Comparison of ENCODE assay signal across 8 mouse cellular contexts in the genomic region with DNA sequence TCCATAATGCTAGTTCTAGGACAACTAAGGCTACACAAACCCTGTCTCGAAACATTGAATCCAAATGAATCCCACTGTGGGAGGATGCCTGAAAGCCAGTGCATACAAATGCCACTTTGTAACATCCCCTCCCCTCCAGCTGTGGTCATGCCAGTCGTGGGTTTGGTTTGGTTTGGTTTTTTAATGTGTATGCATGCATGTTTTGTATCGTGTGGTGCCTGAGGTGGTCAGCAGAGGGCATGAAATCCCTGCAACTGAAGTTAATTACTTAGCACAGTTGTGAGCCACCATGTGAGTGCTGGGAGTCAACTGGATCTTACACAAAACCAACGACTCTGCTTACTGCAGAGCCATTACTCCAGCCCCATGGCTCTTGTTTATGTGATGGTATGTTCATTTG. TPM values are rescaled to one million over a fixed set of nuclear protein-coding genes. Genes with fewer than 3 reads are reported as not detected.
A peak's percentile ranks its signal among the peaks of the same experiment; 100 is the strongest.
DNase-seq lines count a peak whose midpoint lies in the region; ATAC-seq and TF ChIP-seq lines count a peak whose summit lies in the region.

No protein-coding gene starts in this region.

- no peak overlapping the region for H3K4me2 ChIP-seq in lung, embryonic 16.5 days (ENCODE audit: low read depth, low read length)
- H3K4me2 ChIP-seq in hindbrain, embryonic 14.5 days (replicated peaks): no peak overlapping the region
- H3K4me2 ChIP-seq in neural tube, embryonic 13.5 days: no peak overlapping the region

- no peak for DNase-seq in cerebellum, adult 2 months
- DNase-seq in cerebellum, adult 11-12 months: no peak
- no peak for DNase-seq in lung, postnatal 14 days
- DNase-seq in hindbrain, embryonic 14.5 days (ENCODE audit: low spot score): peak; percentile 61
- no peak for DNase-seq in gastrocnemius, postnatal 4 days (ENCODE audit: low spot score in 2 of 2)
- no peak for DNase-seq in adrenal gland, adult 8-10 months

- no peaks in the 10 kb centered on the region for H3K9me3 ChIP-seq in lung, embryonic 16.5 days (ENCODE audit: control insufficient read depth, low read length)
- H3K9me3 ChIP-seq in hindbrain, embryonic 14.5 days (ENCODE audit: control insufficient read depth, low read length): no peaks in the 10 kb centered on the region
- no peaks in the 10 kb centered on the region for H3K9me3 ChIP-seq in neural tube, embryonic 13.5 days

- H3K4me1 ChIP-seq in cerebellum, adult 2 months (ENCODE audit: control insufficient read depth, insufficient read depth, low read length): no peaks in the 10 kb centered on the region
- H3K4me1 ChIP-seq in lung, embryonic 16.5 days (replicated peaks; ENCODE audit: control insufficient read depth, insufficient read depth, low read length): 0 out of 2 replicates have a peak, but pooled peaks cover 2% of the 10 kb centered on the region
- H3K4me1 ChIP-seq in hindbrain, embryonic 14.5 days (replicated peaks; ENCODE audit: control insufficient read depth, insufficient read depth, low read length): 0 out of 2 replicates have a peak, but pooled peaks cover 3% of the 10 kb centered on the region
- H3K4me1 ChIP-seq in neural tube, embryonic 13.5 days (replicated peaks): peaks cover 8% of the 10 kb centered on the region; the same call in 1 of the 2 replicates

- no peak overlapping the region for H3K9ac ChIP-seq in lung, embryonic 16.5 days (ENCODE audit: low read length)
- H3K9ac ChIP-seq in hindbrain, embryonic 14.5 days: no peak overlapping the region
- no peak overlapping the region for H3K9ac ChIP-seq in neural tube, embryonic 13.5 days

- ATAC-seq in lung, embryonic 16.5 days (ENCODE audit: low read depth): peak; percentile 31; the same call in 1 of the 2 replicates
- 0 out of 2 replicates have a peak, but pooled peaks have one; percentile 34 for ATAC-seq in hindbrain, embryonic 14.5 days (ENCODE audit: low FRiP score)
- ATAC-seq in neural tube, embryonic 13.5 days (ENCODE audit: low read depth): peak; percentile 57

- H3K27me3 ChIP-seq in cerebellum, adult 2 months (ENCODE audit: control insufficient read depth, insufficient read depth, low read length): no peaks in the 10 kb centered on the region
- no peaks in the 10 kb centered on the region for H3K27me3 ChIP-seq in lung, embryonic 16.5 days (ENCODE audit: control insufficient read depth, insufficient read depth, low read depth, low read length)
- no peaks in the 10 kb centered on the region for H3K27me3 ChIP-seq in hindbrain, embryonic 14.5 days (ENCODE audit: control insufficient read depth, insufficient read depth, low read length)
- H3K27me3 ChIP-seq in neural tube, embryonic 13.5 days: no peaks in the 10 kb centered on the region

- H3K36me3 ChIP-seq in lung, embryonic 16.5 days (ENCODE audit: control insufficient read depth, insufficient read depth, low read length): peaks cover 5% of the 10 kb centered on the region
- peaks cover 39% of the 10 kb centered on the region for H3K36me3 ChIP-seq in hindbrain, embryonic 14.5 days (replicated peaks; ENCODE audit: control insufficient read depth, insufficient read depth)
- peaks cover 28% of the 10 kb centered on the region for H3K36me3 ChIP-seq in neural tube, embryonic 13.5 days

- TF ChIP-seq CTCF in cerebellum, adult 2 months (IDR thresholded peaks at IDR 0.05; ENCODE audit: borderline replicate concordance, insufficient read depth, low read depth, low read length): peak; percentile 46; the same call in 1 of the 2 replicates

- no peak for TF ChIP-seq POLR2A in cerebellum, adult 2 months (IDR thresholded peaks at IDR 0.05; ENCODE audit: borderline replicate concordance, insufficient read depth, low read length)

- WGBS in cerebellum, adult 2 months: 37% methylated on average over 4 of the region's 4 CpGs
- WGBS in lung, embryonic 16.5 days: 62% methylated on average over 4 of the region's 4 CpGs
- WGBS in hindbrain, embryonic 14.5 days: 48% methylated on average over 4 of the region's 4 CpGs
- 45% methylated on average over 4 of the region's 4 CpGs for WGBS in neural tube, embryonic 13.5 days

- no peak overlapping the region for H3K27ac ChIP-seq in cerebellum, adult 2 months (ENCODE audit: insufficient read depth, low read length)
- no peak overlapping the region for H3K27ac ChIP-seq in lung, embryonic 16.5 days (ENCODE audit: low read length)
- no peak overlapping the region for H3K27ac ChIP-seq in hindbrain, embryonic 14.5 days
- no peak overlapping the region for H3K27ac ChIP-seq in neural tube, embryonic 13.5 days (replicated peaks)

- no peak overlapping the region for H3K4me3 ChIP-seq in cerebellum, adult 2 months (replicated peaks; ENCODE audit: insufficient read depth, low read depth, low read length)
- H3K4me3 ChIP-seq in lung, embryonic 16.5 days (ENCODE audit: low read length): no peak overlapping the region
- no peak overlapping the region for H3K4me3 ChIP-seq in hindbrain, embryonic 14.5 days (replicated peaks; ENCODE audit: low read length)
- H3K4me3 ChIP-seq in neural tube, embryonic 13.5 days: no peak overlapping the region

RNA-seq across cellular contexts. Expression of a gene that starts 32.5 kb away (rescaled TPM):
- polyA plus RNA-seq in cerebellum, adult 2 months (2012; rRNA removed): 137 and 138 TPM in 2 replicates
- polyA plus RNA-seq in lung, embryonic 16.5 days (2015; fragmentation: Nextera tagmentation; extraction: Ambion mirVana): 306 and 326 TPM in 2 replicates
- 314 and 377 TPM in 2 replicates for polyA plus RNA-seq in hindbrain, embryonic 14.5 days (2014; fragmentation: Nextera tagmentation; extraction: Ambion mirVana)
- 300 and 384 TPM in 2 replicates for polyA plus RNA-seq in neural tube, embryonic 13.5 days (2015; fragmentation: Nextera tagmentation; extraction: Ambion mirVana)
- 100 to 1,000 TPM; 132 to 141 TPM for total RNA-seq in gastrocnemius, postnatal 4 days (2021)
- 100 to 1,000 TPM; 145 to 204 (median 162) TPM for total RNA-seq in adrenal gland, adult 8-10 months (2022)
